Mouse (Mus musculus): ENCODE data around the gene Gm20532.

Gene Gm20532

GRCm38 (mm10) chr2:26626081-26626480, 39.6 kb downstream of the Gm20532 start:
- no peak for DNase-seq

GRCm38 (mm10) chr2:26627921-26628739, 41.7 kb downstream of the Gm20532 start, which contains the start of gene Fam69b:
Gene Fam69b, plus strand, starts transcription at chr2:26628457.
- peak; percentile 89 to 91 for DNase-seq

- no peak for DNase-seq
These were observed 42.5 kb downstream of the Gm20532 start for GRCm38 (mm10) chr2:26628792-26629437.

- no peak for DNase-seq
These were observed 46.3 kb downstream of the Gm20532 start for GRCm38 (mm10) chr2:26632541-26633395.

GRCm38 (mm10) chr2:26633953-26634530, 47.6 kb downstream of the Gm20532 start:
- no peak for DNase-seq

- DNase-seq: no peak
These were observed 48.4 kb downstream of the Gm20532 start for GRCm38 (mm10) chr2:26634629-26635488.

GRCm38 (mm10) chr2:26635489-26636324, 49.3 kb downstream of the Gm20532 start:
- DNase-seq: no peak

- DNase-seq: no peak
These were observed 49.8 kb downstream of the Gm20532 start for GRCm38 (mm10) chr2:26636325-26636635.

GRCm38 (mm10) chr2:26637316-26637932, 51.0 kb downstream of the Gm20532 start:
- no peak for DNase-seq

- no peak for DNase-seq
These were observed 51.6 kb downstream of the Gm20532 start for GRCm38 (mm10) chr2:26638039-26638438.

- DNase-seq: no peak
These were observed 52.1 kb downstream of the Gm20532 start for GRCm38 (mm10) chr2:26638572-26638971.

- DNase-seq: peak; percentile 47 to 51
These were observed 52.6 kb downstream of the Gm20532 start for GRCm38 (mm10) chr2:26639083-26639482.

- DNase-seq: peak; percentile 99 to 100
These were observed 53.7 kb downstream of the Gm20532 start for GRCm38 (mm10) chr2:26639838-26640830.

GRCm38 (mm10) chr2:26641006-26641647, 54.7 kb downstream of the Gm20532 start:
- DNase-seq: no peak

GRCm38 (mm10) chr2:26643942-26644341, 57.5 kb downstream of the Gm20532 start:
- DNase-seq: peak in 1 of 2 experiments; percentile 64

GRCm38 (mm10) chr2:26646643-26647293, 60.3 kb downstream of the Gm20532 start:
- DNase-seq: peak; percentile 76 to 85

GRCm38 (mm10) chr2:26654687-26655086, 68.2 kb downstream of the Gm20532 start:
- DNase-seq: no peak

- DNase-seq: no peak
These were observed 71.0 kb downstream of the Gm20532 start for GRCm38 (mm10) chr2:26657426-26657825.
